Mouse (Mus musculus) intestine, postnatal 0 days (tissue): ENCODE measurements at regions not wholly inside any gene's neighbourhood (a gene's known extent, or its start where the extent isn't known, plus 50 kb on each side); places are given as distances from the start of the nearest gene placed in this dataset.

Experiments
- ATAC-seq: fragments of 200-750 bp; cut with Nextera tagmentation; 2 replicates; pipeline ENCODE4 v1.8.0; 2017; ENCODE audit warnings: mild to moderate bottlenecking, moderate TSS enrichment, moderate library complexity
- H3K27ac ChIP-seq: fragments of 300-500 bp; sonication (generic); 2 replicates; pipeline ENCODE4 v1.5.1; 2014; ENCODE audit warnings: mild to moderate bottlenecking, low read depth, low read length, moderate library complexity
- H3K27me3 ChIP-seq: fragments of 300-500 bp; sonication (generic); replicated peaks from 2 replicates; pipeline ENCODE4 v1.6.1; 2014; ENCODE audit warnings: low read length, mixed read lengths; ENCODE audit not compliant: control insufficient read depth, insufficient read depth
- H3K36me3 ChIP-seq: fragments of 300-500 bp; sonication (generic); 2 replicates; pipeline ENCODE4 v1.6.1; 2014; ENCODE audit warnings: mild to moderate bottlenecking, moderate library complexity; ENCODE audit not compliant: control insufficient read depth, insufficient read depth
- H3K4me1 ChIP-seq: fragments of 300-500 bp; sonication (generic); replicated peaks from 2 replicates; pipeline ENCODE4 v1.6.1; 2014; ENCODE audit warnings: antibody characterized with exemption, low read length, mixed read lengths; ENCODE audit not compliant: control insufficient read depth, insufficient read depth
- H3K4me2 ChIP-seq: fragments of 300-500 bp; sonication (generic); replicated peaks from 2 replicates; pipeline ENCODE4 v1.6.1; 2014; ENCODE audit warnings: low read depth, mild to moderate bottlenecking, moderate library complexity
- H3K4me3 ChIP-seq: fragments of 300-500 bp; sonication (generic); 2 replicates; pipeline ENCODE4 v1.5.1; 2014; ENCODE audit warnings: low read depth, low read length
- H3K9ac ChIP-seq: fragments of 300-500 bp; sonication (generic); 2 replicates; pipeline ENCODE4 v1.6.1; 2014; ENCODE audit warnings: mild to moderate bottlenecking, low read depth, low read length
- H3K9me3 ChIP-seq: fragments of 300-500 bp; sonication (generic); 2 replicates; pipeline ENCODE4 v1.6.1; 2016; ENCODE audit warnings: mixed run types; ENCODE audit not compliant: control insufficient read depth
- CTCF ChIP-seq: sonication (generic); IDR thresholded peaks from 2 replicates; pipeline ENCODE4 v1.5.1; 2016; ENCODE audit warnings: low read depth, mild to moderate bottlenecking, control low read depth, antibody characterized with exemption, moderate library complexity
- WGBS: fragments of 180-500 bp; shearing (Covaris S2); extraction: QIAGEN DNeasy Blood & Tissue Kit; methylation state at CpG from one replicate; pipeline ENCODE4 v1.1.7; 2014; 5-methylcytosine and 5-hydroxymethylcytosine counted together

DNA sequence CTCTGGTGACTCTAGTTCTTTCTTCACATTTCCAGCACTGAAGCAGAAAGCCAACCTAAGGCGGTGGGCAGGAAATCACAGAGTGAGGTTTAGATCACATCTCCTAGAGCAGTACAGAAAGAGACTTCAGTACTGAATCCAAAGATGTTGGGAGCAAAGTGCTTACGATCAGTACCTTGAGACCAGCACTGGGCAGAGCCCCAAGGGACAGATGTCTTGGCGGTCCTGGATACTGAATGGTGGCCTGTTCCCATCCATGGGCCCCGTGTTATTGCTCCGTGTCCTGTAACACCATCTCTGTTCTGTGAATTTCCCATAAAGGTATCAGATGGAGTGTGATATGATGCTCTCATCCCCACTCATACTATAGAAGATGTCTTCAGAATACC, 353.5 kb upstream of the Nfe2l3 start:
- Histone ChIP-seq H3K36me3 (no peaks in the 10 kb centered on the region), H3K27me3 (no peaks in the 10 kb centered on the region), H3K9me3 (no peaks in the 10 kb centered on the region), H3K9ac (no peak overlapping the region), H3K4me1 (no peaks in the 10 kb centered on the region; the same call in 1 of the 2 replicates), H3K27ac (no peak overlapping the region), H3K4me3 (no peak overlapping the region), H3K4me2 (no peak overlapping the region)
- no peak for TF ChIP-seq CTCF
- no peak for ATAC-seq
- WGBS = 93% methylated on average over 5 of the region's 5 CpGs

DNA sequence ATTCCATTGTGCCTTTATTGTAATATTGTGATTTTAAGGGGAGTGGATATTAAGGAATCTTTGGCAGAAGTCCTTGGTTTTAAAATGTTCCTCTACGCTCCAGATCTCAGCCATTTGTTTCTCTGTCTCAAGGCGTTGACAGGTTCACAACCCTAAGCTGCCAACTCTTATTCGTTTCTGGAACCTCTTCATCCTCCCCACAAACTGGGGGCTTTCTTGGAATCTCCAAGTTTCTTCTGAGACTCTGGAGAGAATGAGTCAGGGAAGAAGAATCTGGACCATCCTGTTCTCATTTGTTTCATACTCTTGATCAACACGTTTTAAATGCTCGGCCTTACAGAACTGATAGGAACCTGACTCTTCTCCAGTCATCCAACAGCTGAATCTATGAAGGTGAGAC, 351.4 kb upstream of the Nfe2l3 start:
- TF ChIP-seq CTCF = no peak
- H3K4me3 ChIP-seq = no peak overlapping the region
- H3K4me2 ChIP-seq = no peak overlapping the region
- H3K9ac ChIP-seq = no peak overlapping the region
- no peak overlapping the region for H3K27ac ChIP-seq
- no peaks in the 10 kb centered on the region for H3K9me3 ChIP-seq
- H3K27me3 ChIP-seq = no peaks in the 10 kb centered on the region
- 73% methylated on average over 5 of the region's 5 CpGs for WGBS
- H3K36me3 ChIP-seq = no peaks in the 10 kb centered on the region
- no peaks in the 10 kb centered on the region; the same call in 1 of the 2 replicates for H3K4me1 ChIP-seq
- no peak for ATAC-seq

DNA sequence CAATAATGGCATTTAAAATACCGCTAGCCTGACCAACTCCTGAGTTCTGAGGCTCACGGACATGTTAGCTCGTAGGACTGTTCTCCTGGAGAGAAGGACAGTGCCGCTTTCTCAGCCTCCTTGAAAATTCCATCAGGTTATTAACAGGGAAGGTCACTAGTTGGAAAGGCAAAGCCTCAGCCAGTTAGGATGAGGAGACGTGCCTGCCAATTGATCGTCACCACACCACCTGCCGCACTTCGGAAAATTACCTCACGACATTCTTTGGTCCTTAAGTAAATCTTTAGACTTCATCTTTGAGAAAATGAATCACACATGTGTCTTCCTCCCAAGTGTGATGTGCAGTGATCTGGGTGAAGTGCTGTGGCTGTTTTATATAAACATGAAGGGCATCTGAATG, 347.8 kb upstream of the Nfe2l3 start:
- H3K4me2 ChIP-seq = no peak overlapping the region
- no peaks in the 10 kb centered on the region for H3K27me3 ChIP-seq
- H3K9ac ChIP-seq = no peak overlapping the region
- no peak overlapping the region for H3K27ac ChIP-seq
- TF ChIP-seq CTCF = no peak
- H3K4me3 ChIP-seq = no peak overlapping the region
- H3K36me3 ChIP-seq = no peaks in the 10 kb centered on the region
- ATAC-seq = no peak
- no peaks in the 10 kb centered on the region for H3K4me1 ChIP-seq
- no peaks in the 10 kb centered on the region for H3K9me3 ChIP-seq
- WGBS = 74% methylated on average over 9 of the region's 9 CpGs

DNA sequence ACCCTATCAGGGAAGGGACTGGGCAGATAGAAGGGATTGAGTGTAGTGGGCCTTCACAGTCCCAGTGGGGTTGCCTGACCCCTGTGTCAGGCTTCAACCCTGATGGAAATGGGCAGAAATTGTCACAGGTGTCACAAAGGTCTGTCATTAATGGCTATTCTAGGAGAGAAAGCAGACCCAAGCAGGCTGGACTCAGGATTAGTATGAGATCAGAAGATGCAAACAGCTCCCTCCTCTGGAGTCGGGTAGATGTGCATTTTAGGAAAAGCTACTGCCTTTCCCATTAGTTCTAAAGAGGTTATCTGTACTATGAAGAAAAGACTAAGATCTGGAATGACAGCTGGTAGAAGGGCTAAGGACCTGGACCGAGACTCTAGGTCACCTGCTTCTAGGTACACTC, 346.9 kb upstream of the Nfe2l3 start:
- WGBS = 55% methylated on average over 2 of the region's 2 CpGs
- no peak for ATAC-seq
- no peaks in the 10 kb centered on the region for H3K9me3 ChIP-seq
- H3K27me3 ChIP-seq = no peaks in the 10 kb centered on the region
- no peaks in the 10 kb centered on the region for H3K36me3 ChIP-seq
- H3K4me1 ChIP-seq = no peaks in the 10 kb centered on the region
- H3K4me3 ChIP-seq = no peak overlapping the region
- H3K4me2 ChIP-seq = no peak overlapping the region
- H3K9ac ChIP-seq = no peak overlapping the region
- no peak overlapping the region for H3K27ac ChIP-seq
- peak; percentile 56 for TF ChIP-seq CTCF

- Histone ChIP-seq H3K4me2 (no peak overlapping the region), H3K4me3 (no peak overlapping the region)
Measured at GRCm38 (mm10) chr6:51086347-51086746, 346.1 kb upstream of the Nfe2l3 start.

GRCm38 (mm10) chr6:51087806-51088205, 344.7 kb upstream of the Nfe2l3 start:
- Histone ChIP-seq H3K4me2 (no peak overlapping the region), H3K27ac (no peak overlapping the region), H3K36me3 (no peaks in the 10 kb centered on the region), H3K9ac (no peak overlapping the region), H3K4me1 (no peaks in the 10 kb centered on the region), H3K27me3 (no peaks in the 10 kb centered on the region), H3K9me3 (no peaks in the 10 kb centered on the region), H3K4me3 (no peak overlapping the region)
- ATAC-seq = no peak
- TF ChIP-seq CTCF = no peak
- 65% methylated on average over 2 of the region's 2 CpGs for WGBS

More at GRCm38 (mm10) chr6:51086347-51086746, 346.1 kb upstream of the Nfe2l3 start:
- no peak for ATAC-seq
- no peak for TF ChIP-seq CTCF
- 83% methylated on average over 4 of the region's 4 CpGs for WGBS
- Histone ChIP-seq H3K27ac (no peak overlapping the region), H3K36me3 (no peaks in the 10 kb centered on the region), H3K27me3 (no peaks in the 10 kb centered on the region), H3K9ac (no peak overlapping the region), H3K9me3 (no peaks in the 10 kb centered on the region), H3K4me1 (no peaks in the 10 kb centered on the region)
